Mouse (Mus musculus): ENCODE measurements around the gene Ubqln4. TPM values are rescaled to one million over a fixed set of nuclear protein-coding genes. Genes with fewer than 3 reads are reported as not detected.
"Not testable (repeated sequence)": the region's sequence is repeated elsewhere in the genome, so short reads cannot be mapped to it uniquely, and the experiment has no call there.

Ubqln4 gene
- total RNA-seq, 2 experiments from 2014 or later, result 14.5 to 16.4 TPM

GRCm38 (mm10) chr3:88592942-88593576 is 39.5 kb downstream of the Ubqln4 start:
- peak; percentile 74 for ATAC-seq (ENCODE audit: poor library complexity, severe bottlenecking)

- no peak for ATAC-seq (ENCODE audit: poor library complexity, severe bottlenecking)
Measured at GRCm38 (mm10) chr3:88593893-88594580, 40.5 kb downstream of the Ubqln4 start.

- ATAC-seq (ENCODE audit: poor library complexity, severe bottlenecking), result not testable (repeated sequence)
Measured at GRCm38 (mm10) chr3:88596547-88596946, 43.0 kb downstream of the Ubqln4 start.

- ATAC-seq (ENCODE audit: poor library complexity, severe bottlenecking), result no peak
Measured at GRCm38 (mm10) chr3:88602466-88602865, 48.9 kb downstream of the Ubqln4 start.

- peak; percentile 72 for ATAC-seq (ENCODE audit: poor library complexity, severe bottlenecking)
Measured at GRCm38 (mm10) chr3:88603714-88604161, 50.2 kb downstream of the Ubqln4 start.

- no peak for ATAC-seq (ENCODE audit: poor library complexity, severe bottlenecking)
Measured at GRCm38 (mm10) chr3:88604863-88605262, 51.3 kb downstream of the Ubqln4 start.

- ATAC-seq (ENCODE audit: poor library complexity, severe bottlenecking), result not testable (repeated sequence)
Measured at GRCm38 (mm10) chr3:88605666-88606065, 52.1 kb downstream of the Ubqln4 start, which contains the start of gene Arhgef2. Arhgef2 (plus strand) TSS chr3:88605966.

- ATAC-seq (ENCODE audit: poor library complexity, severe bottlenecking), result peak; percentile 95
Measured at GRCm38 (mm10) chr3:88607065-88607757, 53.7 kb downstream of the Ubqln4 start.

- ATAC-seq (ENCODE audit: poor library complexity, severe bottlenecking), result no peak
Measured at GRCm38 (mm10) chr3:88607758-88608138, 54.2 kb downstream of the Ubqln4 start.

GRCm38 (mm10) chr3:88609066-88609465 is 55.5 kb downstream of the Ubqln4 start:
- no peak for ATAC-seq (ENCODE audit: poor library complexity, severe bottlenecking)

GRCm38 (mm10) chr3:88614418-88614817 is 60.9 kb downstream of the Ubqln4 start:
- no peak for ATAC-seq (ENCODE audit: poor library complexity, severe bottlenecking)

GRCm38 (mm10) chr3:88615117-88615516 is 61.6 kb downstream of the Ubqln4 start:
- no peak for ATAC-seq (ENCODE audit: poor library complexity, severe bottlenecking)

- ATAC-seq (ENCODE audit: poor library complexity, severe bottlenecking), result no peak
Measured at GRCm38 (mm10) chr3:88615902-88616391, 62.4 kb downstream of the Ubqln4 start.

GRCm38 (mm10) chr3:88616951-88617500 is 63.5 kb downstream of the Ubqln4 start:
- ATAC-seq (ENCODE audit: poor library complexity, severe bottlenecking), result no peak

- peak; percentile 68 for ATAC-seq (ENCODE audit: poor library complexity, severe bottlenecking)
Measured at GRCm38 (mm10) chr3:88618074-88618871, 64.7 kb downstream of the Ubqln4 start.

Other genes with a start within 250 kb of the Ubqln4 start
- 146 and 170 TPM in 2 replicates for gene Glmp, start 228.7 kb upstream of the Ubqln4 start, total RNA-seq (2015)
- gene Glmp, start 228.7 kb upstream of the Ubqln4 start, total RNA-seq (2017), result 40.6 and 45.1 TPM in 2 replicates
- gene Tmem79, start 217.6 kb upstream of the Ubqln4 start, total RNA-seq (2015), result 2.6 TPM in 1 of 2 replicates, not detected in the other
- gene Tmem79, start 217.6 kb upstream of the Ubqln4 start, total RNA-seq (2017), result 1.2 TPM in 1 of 2 replicates, not detected in the other
- gene Smg5, start 217.5 kb upstream of the Ubqln4 start, total RNA-seq (2015), result 20.6 and 21.1 TPM in 2 replicates
- 34.5 and 48.0 TPM in 2 replicates for gene Smg5, start 217.5 kb upstream of the Ubqln4 start, total RNA-seq (2017)
- not detected in 2 replicates for gene Paqr6, start 189.2 kb upstream of the Ubqln4 start, total RNA-seq (2015)
- gene Paqr6, start 189.2 kb upstream of the Ubqln4 start, total RNA-seq (2017), result not detected in 2 replicates
- not detected in 2 replicates for gene Bglap3, start 181.0 kb upstream of the Ubqln4 start, total RNA-seq (2015)
- gene Bglap3, start 181.0 kb upstream of the Ubqln4 start, total RNA-seq (2017), result not detected in 2 replicates
- 0.84 TPM in 1 of 2 replicates, not detected in the other for gene Bglap2, start 175.1 kb upstream of the Ubqln4 start, total RNA-seq (2015)
- 0.66 TPM in 1 of 2 replicates, not detected in the other for gene Bglap2, start 175.1 kb upstream of the Ubqln4 start, total RNA-seq (2017)
- gene Bglap, start 169.3 kb upstream of the Ubqln4 start, total RNA-seq (2015), result 0.93 and 1.5 TPM in 2 replicates
- 5.0 and 6.3 TPM in 2 replicates for gene Bglap, start 169.3 kb upstream of the Ubqln4 start, total RNA-seq (2017)
- gene Pmf1, start 143.4 kb upstream of the Ubqln4 start, total RNA-seq (2015), result 115 and 131 TPM in 2 replicates
- 78.5 and 81.9 TPM in 2 replicates for gene Pmf1, start 143.4 kb upstream of the Ubqln4 start, total RNA-seq (2017)
- gene Slc25a44, start 128.6 kb upstream of the Ubqln4 start, total RNA-seq (2015), result 11.4 and 11.6 TPM in 2 replicates
- gene Slc25a44, start 128.6 kb upstream of the Ubqln4 start, total RNA-seq (2017), result 17.4 and 18.7 TPM in 2 replicates
- gene Sema4a, start 92.6 kb upstream of the Ubqln4 start, total RNA-seq (2015), result 171 and 181 TPM in 2 replicates
- gene Sema4a, start 92.6 kb upstream of the Ubqln4 start, total RNA-seq (2017), result 164 and 167 TPM in 2 replicates
- 1.5 and 1.9 TPM in 2 replicates for gene Lmna, start 43.8 kb upstream of the Ubqln4 start, total RNA-seq (2015)
- 2.5 and 4.5 TPM in 2 replicates for gene Lmna, start 43.8 kb upstream of the Ubqln4 start, total RNA-seq (2017)
- gene Mex3a, start 21.4 kb upstream of the Ubqln4 start, total RNA-seq (2015), result 0.04 and 0.05 TPM in 2 replicates
- 0.04 and 0.18 TPM in 2 replicates for gene Mex3a, start 21.4 kb upstream of the Ubqln4 start, total RNA-seq (2017)
- gene Rab25, start 5.5 kb upstream of the Ubqln4 start, total RNA-seq (2015), result not detected in 2 replicates
- not detected in 2 replicates for gene Rab25, start 5.5 kb upstream of the Ubqln4 start, total RNA-seq (2017)
- 31.3 TPM in 2 replicates for gene Lamtor2, start 684 bp upstream of the Ubqln4 start, total RNA-seq (2015)
- gene Lamtor2, start 684 bp upstream of the Ubqln4 start, total RNA-seq (2017), result 57.8 and 73.4 TPM in 2 replicates
- gene Ssr2, start 22.1 kb downstream of the Ubqln4 start, total RNA-seq (2015), result 207 and 216 TPM in 2 replicates
- gene Ssr2, start 22.1 kb downstream of the Ubqln4 start, total RNA-seq (2017), result 93.2 and 107 TPM in 2 replicates
- 71.1 and 85.9 TPM in 2 replicates for gene Arhgef2, start 52.2 kb downstream of the Ubqln4 start, total RNA-seq (2015)
- 49.6 and 73.1 TPM in 2 replicates for gene Arhgef2, start 52.2 kb downstream of the Ubqln4 start, total RNA-seq (2017)
- gene Rxfp4, start 99.4 kb downstream of the Ubqln4 start, total RNA-seq (2015), result not detected in 2 replicates
- gene Rxfp4, start 99.4 kb downstream of the Ubqln4 start, total RNA-seq (2017), result not detected in 2 replicates
- 50.6 and 52.1 TPM in 2 replicates for gene Khdc4, start 132.0 kb downstream of the Ubqln4 start, total RNA-seq (2015)
- gene Khdc4, start 132.0 kb downstream of the Ubqln4 start, total RNA-seq (2017), result 53.4 and 56.1 TPM in 2 replicates
- 66.1 and 68.1 TPM in 2 replicates for gene Rit1, start 163.1 kb downstream of the Ubqln4 start, total RNA-seq (2015)
- gene Rit1, start 163.1 kb downstream of the Ubqln4 start, total RNA-seq (2017), result 53.4 and 68.6 TPM in 2 replicates
- 0.73 and 2.0 TPM in 2 replicates for gene Syt11, start 221.4 kb downstream of the Ubqln4 start, total RNA-seq (2015)
- 0.65 and 2.1 TPM in 2 replicates for gene Syt11, start 221.4 kb downstream of the Ubqln4 start, total RNA-seq (2017)